Mouse (Mus musculus): Measurements from ENCODE around the gene Srcin1. TPM values are rescaled to one million over a fixed set of nuclear protein-coding genes. Genes with fewer than 3 reads are reported as not detected.

Srcin1 gene
- polyA plus RNA-seq, 1 experiment from 2014 or later = 0.49 TPM

DNA sequence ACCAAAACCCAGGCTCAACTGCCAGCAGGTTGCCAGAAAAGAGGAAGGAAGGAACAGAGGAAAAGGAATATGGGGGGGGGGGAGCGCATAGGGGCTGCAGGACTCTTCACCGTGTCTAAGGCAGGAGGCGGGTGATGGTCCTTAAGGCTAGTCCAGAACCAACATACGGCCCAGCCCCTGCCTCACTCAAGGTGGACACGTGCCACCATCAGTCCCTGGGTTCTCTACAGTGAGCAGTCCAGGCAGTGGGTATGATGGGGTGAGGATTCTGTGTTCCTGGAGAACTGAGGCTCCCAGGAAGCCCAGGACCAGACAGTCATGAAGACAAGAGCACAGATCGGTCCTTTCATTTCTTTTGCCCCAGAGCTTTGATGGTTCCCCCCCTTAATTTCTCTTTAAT is 45.9 kb downstream of the Srcin1 start:
- 91% methylated on average over 6 of the region's 6 CpGs for WGBS
- no peak overlapping the region for H3K27ac ChIP-seq (replicated peaks)
- H3K4me3 ChIP-seq (ENCODE audit: low read depth, low read length) = no peak overlapping the region
- no peak overlapping the region for H3K4me2 ChIP-seq (replicated peaks; ENCODE audit: low read depth)
- TF ChIP-seq CTCF (IDR thresholded peaks at IDR 0.05; ENCODE audit: low read depth) = no peak
- TF ChIP-seq EP300 (optimal IDR thresholded peaks at IDR 0.05) = no peak
- no peak for ATAC-seq (ENCODE audit: low FRiP score, low TSS enrichment)
- peaks cover 12% of the 10 kb centered on the region; the same call in 1 of the 2 replicates for H3K27me3 ChIP-seq (ENCODE audit: control insufficient read depth, insufficient read depth, low read length)
- H3K4me1 ChIP-seq (replicated peaks; ENCODE audit: control insufficient read depth, insufficient read depth) = peaks cover 3% of the 10 kb centered on the region; the same call in 1 of the 2 replicates
- no peaks in the 10 kb centered on the region for H3K9me3 ChIP-seq (ENCODE audit: control insufficient read depth, low read length)
- no peaks in the 10 kb centered on the region for H3K36me3 ChIP-seq (ENCODE audit: control insufficient read depth, insufficient read depth, low read length)
- no peak for DNase-seq (ENCODE audit: low spot score)
- H3K9ac ChIP-seq (ENCODE audit: low read length) = no peak overlapping the region

- H3K9ac ChIP-seq (ENCODE audit: low read length) = no peak overlapping the region
- 0 out of 2 replicates have a peak, but pooled peaks cover 6% of the 10 kb centered on the region for H3K27me3 ChIP-seq (ENCODE audit: control insufficient read depth, insufficient read depth, low read length)
- H3K4me3 ChIP-seq (ENCODE audit: low read depth, low read length) = no peak overlapping the region
- H3K27ac ChIP-seq (replicated peaks) = no peak overlapping the region
- DNase-seq (ENCODE audit: low spot score) (peak; percentile 58), ATAC-seq (ENCODE audit: low FRiP score, low TSS enrichment) (peak; percentile 24; the same call in 1 of the 2 replicates)
- no peaks in the 10 kb centered on the region for H3K36me3 ChIP-seq (ENCODE audit: control insufficient read depth, insufficient read depth, low read length)
- no peaks in the 10 kb centered on the region for H3K9me3 ChIP-seq (ENCODE audit: control insufficient read depth, low read length)
- peaks cover 3% of the 10 kb centered on the region; the same call in 1 of the 2 replicates for H3K4me1 ChIP-seq (replicated peaks; ENCODE audit: control insufficient read depth, insufficient read depth)
- WGBS = 68% methylated on average over 18 of the region's 18 CpGs
- no peak overlapping the region for H3K4me2 ChIP-seq (replicated peaks; ENCODE audit: low read depth)
- TF ChIP-seq EP300 (optimal IDR thresholded peaks at IDR 0.05) (no peak), CTCF (IDR thresholded peaks at IDR 0.05; ENCODE audit: low read depth) (no peak)
These were observed 47.6 kb downstream of the Srcin1 start for GRCm38 (mm10) chr11:97528282-97528808.

- TF ChIP-seq EP300 (optimal IDR thresholded peaks at IDR 0.05) = no peak
- no peak for TF ChIP-seq CTCF (IDR thresholded peaks at IDR 0.05; ENCODE audit: low read depth)
- no peaks in the 10 kb centered on the region for H3K36me3 ChIP-seq (ENCODE audit: control insufficient read depth, insufficient read depth, low read length)
- H3K9ac ChIP-seq (ENCODE audit: low read length) = no peak overlapping the region
- no peaks in the 10 kb centered on the region for H3K4me1 ChIP-seq (replicated peaks; ENCODE audit: control insufficient read depth, insufficient read depth)
- DNase-seq (ENCODE audit: low spot score) = no peak
- H3K27ac ChIP-seq (replicated peaks) = no peak overlapping the region
- H3K4me3 ChIP-seq (ENCODE audit: low read depth, low read length) = no peak overlapping the region
- no peaks in the 10 kb centered on the region for H3K27me3 ChIP-seq (ENCODE audit: control insufficient read depth, insufficient read depth, low read length)
- H3K4me2 ChIP-seq (replicated peaks; ENCODE audit: low read depth) = no peak overlapping the region
- H3K9me3 ChIP-seq (ENCODE audit: control insufficient read depth, low read length) = no peaks in the 10 kb centered on the region
- 82% methylated on average over 6 of the region's 6 CpGs for WGBS
- no peak for ATAC-seq (ENCODE audit: low FRiP score, low TSS enrichment)
These were observed 50.7 kb downstream of the Srcin1 start for GRCm38 (mm10) chr11:97525313-97525712.

- TF ChIP-seq EP300 (optimal IDR thresholded peaks at IDR 0.05) (no peak), CTCF (IDR thresholded peaks at IDR 0.05; ENCODE audit: low read depth) (no peak)
- no peaks in the 10 kb centered on the region for H3K36me3 ChIP-seq (ENCODE audit: control insufficient read depth, insufficient read depth, low read length)
- H3K4me3 ChIP-seq (ENCODE audit: low read depth, low read length) = no peak overlapping the region
- H3K9me3 ChIP-seq (ENCODE audit: control insufficient read depth, low read length) = no peaks in the 10 kb centered on the region
- H3K4me1 ChIP-seq (replicated peaks; ENCODE audit: control insufficient read depth, insufficient read depth) = no peaks in the 10 kb centered on the region
- 32% methylated on average over 9 of the region's 9 CpGs for WGBS
- no peak overlapping the region for H3K4me2 ChIP-seq (replicated peaks; ENCODE audit: low read depth)
- no peak overlapping the region for H3K27ac ChIP-seq (replicated peaks)
- DNase-seq (ENCODE audit: low spot score) (no peak), ATAC-seq (ENCODE audit: low FRiP score, low TSS enrichment) (no peak)
- no peaks in the 10 kb centered on the region for H3K27me3 ChIP-seq (ENCODE audit: control insufficient read depth, insufficient read depth, low read length)
- no peak overlapping the region for H3K9ac ChIP-seq (ENCODE audit: low read length)
These were observed 51.7 kb downstream of the Srcin1 start for GRCm38 (mm10) chr11:97524306-97524705.

GRCm38 (mm10) chr11:97523827-97524261 is 52.1 kb downstream of the Srcin1 start:
- DNase-seq (ENCODE audit: low spot score) (no peak), ATAC-seq (ENCODE audit: low FRiP score, low TSS enrichment) (no peak)
- no peak overlapping the region for H3K9ac ChIP-seq (ENCODE audit: low read length)
- no peaks in the 10 kb centered on the region for H3K36me3 ChIP-seq (ENCODE audit: control insufficient read depth, insufficient read depth, low read length)
- no peak overlapping the region for H3K27ac ChIP-seq (replicated peaks)
- TF ChIP-seq EP300 (optimal IDR thresholded peaks at IDR 0.05) (no peak), CTCF (IDR thresholded peaks at IDR 0.05; ENCODE audit: low read depth) (no peak)
- no peak overlapping the region for H3K4me3 ChIP-seq (ENCODE audit: low read depth, low read length)
- 17% methylated on average over 1 of the region's 1 CpGs for WGBS
- no peaks in the 10 kb centered on the region for H3K4me1 ChIP-seq (replicated peaks; ENCODE audit: control insufficient read depth, insufficient read depth)
- H3K27me3 ChIP-seq (ENCODE audit: control insufficient read depth, insufficient read depth, low read length) = no peaks in the 10 kb centered on the region
- no peaks in the 10 kb centered on the region for H3K9me3 ChIP-seq (ENCODE audit: control insufficient read depth, low read length)
- H3K4me2 ChIP-seq (replicated peaks; ENCODE audit: low read depth) = no peak overlapping the region

DNA sequence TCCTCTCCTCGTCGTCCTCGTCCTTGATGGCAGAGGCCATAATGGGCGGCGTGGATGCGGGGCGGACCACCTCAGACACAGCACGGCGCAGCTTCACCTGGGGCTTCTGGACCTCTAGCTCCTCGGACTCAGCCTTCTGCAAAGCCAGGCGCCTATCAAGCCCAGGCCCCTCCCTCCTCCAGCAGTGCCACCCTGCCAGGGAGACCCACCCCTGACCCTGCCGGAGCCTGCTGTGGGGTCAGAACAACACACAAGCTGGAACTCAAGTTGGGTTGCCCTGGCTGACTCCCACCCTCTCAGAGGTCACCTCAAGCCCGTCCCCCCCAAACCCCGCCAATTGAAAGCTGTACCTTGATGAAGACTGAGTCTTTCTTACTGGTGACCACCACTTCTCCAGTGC is 52.9 kb downstream of the Srcin1 start:
- 85% methylated on average over 14 of the region's 14 CpGs for WGBS
- no peak for ATAC-seq (ENCODE audit: low FRiP score, low TSS enrichment)
- TF ChIP-seq EP300 (optimal IDR thresholded peaks at IDR 0.05) (no peak), CTCF (IDR thresholded peaks at IDR 0.05; ENCODE audit: low read depth) (no peak)

More for the DNA sequence above, 52.9 kb downstream of the Srcin1 start:
- Histone ChIP-seq H3K27ac (replicated peaks) (no peak overlapping the region), H3K9ac (ENCODE audit: low read length) (no peak overlapping the region), H3K4me1 (replicated peaks; ENCODE audit: control insufficient read depth, insufficient read depth) (no peaks in the 10 kb centered on the region), H3K36me3 (ENCODE audit: control insufficient read depth, insufficient read depth, low read length) (no peaks in the 10 kb centered on the region), H3K4me3 (ENCODE audit: low read depth, low read length) (no peak overlapping the region), H3K4me2 (replicated peaks; ENCODE audit: low read depth) (no peak overlapping the region), H3K9me3 (ENCODE audit: control insufficient read depth, low read length) (no peaks in the 10 kb centered on the region), H3K27me3 (ENCODE audit: control insufficient read depth, insufficient read depth, low read length) (no peaks in the 10 kb centered on the region)
- DNase-seq (ENCODE audit: low spot score) = no peak
